Mouse (Mus musculus) ES-E14 (cell line): ENCODE measurements around the gene Dpysl4. TPM values are rescaled to one million over a fixed set of nuclear protein-coding genes. Genes with fewer than 3 reads are reported as not detected.

Source experiments
- DNase-seq: peaks from one replicate; pipeline ENCODE4 v3.0.0-alpha.2; 2013; ENCODE audit warnings: low read depth, low spot score
- H3K27ac ChIP-seq: 2 replicates; pipeline ENCODE4 v1.5.1; 2012; ENCODE audit warnings: low read depth, mild to moderate bottlenecking, low read length, moderate library complexity, mixed read lengths; ENCODE audit not compliant: poor library complexity, insufficient read depth, severe bottlenecking
- H3K36me3 ChIP-seq: 2 replicates; pipeline ENCODE4 v1.6.1; 2012; ENCODE audit warnings: mild to moderate bottlenecking, low read length, moderate library complexity, mixed read lengths; ENCODE audit not compliant: control insufficient read depth, poor library complexity, insufficient read depth, severe bottlenecking
- H3K4me1 ChIP-seq, 2 experiments: fragments of 150-350 bp in 1 of 2; sonication (generic) in 1 of 2; 2 replicates each; pipeline ENCODE4 v1.6.1; 2012; ENCODE audit warnings: low read length in 2 of 2, mild to moderate bottlenecking in 1 of 2, mixed read lengths in 1 of 2; ENCODE audit not compliant: control insufficient read depth in 2 of 2, insufficient read depth in 2 of 2, poor library complexity in 1 of 2
- H3K4me3 ChIP-seq, 2 experiments: fragments of 150-350 bp in 1 of 2; sonication (generic) in 1 of 2; 2 replicates each; pipeline ENCODE4 v1.5.1; 2012; ENCODE audit warnings: low read length in 2 of 2, low read depth in 1 of 2, mild to moderate bottlenecking in 1 of 2, mixed read lengths in 1 of 2; ENCODE audit not compliant: insufficient read depth in 1 of 2, poor library complexity in 1 of 2, severe bottlenecking in 1 of 2
- H3K9ac ChIP-seq: 2 replicates; pipeline ENCODE4 v1.6.1; 2012; ENCODE audit warnings: low read depth, mild to moderate bottlenecking, low read length, mixed read lengths; ENCODE audit not compliant: poor library complexity, insufficient read depth, severe bottlenecking
- H3K9me3 ChIP-seq: fragments of 150-350 bp; sonication (generic); 2 replicates; pipeline ENCODE4 v1.6.1; 2012; ENCODE audit warnings: low read depth, mild to moderate bottlenecking, low read length; ENCODE audit not compliant: control insufficient read depth, insufficient read depth
- CHD2 ChIP-seq: IDR thresholded peaks from 2 replicates; pipeline ENCODE4 v1.6.1; 2014; ENCODE audit warnings: mild to moderate bottlenecking, low read depth, low read length, inconsistent platforms
- HCFC1 ChIP-seq: IDR thresholded peaks from 2 replicates; pipeline ENCODE4 v1.6.1; 2012; ENCODE audit warnings: low read length, inconsistent platforms, borderline replicate concordance; ENCODE audit not compliant: insufficient read depth
- MAFK ChIP-seq: IDR thresholded peaks from 2 replicates; pipeline ENCODE4 v1.6.1; 2014; ENCODE audit warnings: mild to moderate bottlenecking, low read depth, low read length, inconsistent platforms; ENCODE audit not compliant: insufficient read depth
- ZC3H11A ChIP-seq: IDR thresholded peaks from 2 replicates; pipeline ENCODE4 v1.6.1; 2012; ENCODE audit warnings: low read depth, mild to moderate bottlenecking, inconsistent platforms, low read length, borderline replicate concordance
- ZNF384 ChIP-seq: IDR thresholded peaks from 2 replicates; pipeline ENCODE4 v1.6.1; 2012; ENCODE audit warnings: low read depth, low read length, inconsistent platforms
- in situ Hi-C, 2 experiments: fragments of 600-800 bp; cut with MboI; formaldehyde crosslinking; loops; one replicate each; pipeline ENCODE4 v1.15.1; 2025; ENCODE audit warnings: low sequenced_read_pairs in 2 of 2, inconsistent platforms in 1 of 2; ENCODE audit not compliant: unreplicated experiment in 2 of 2
- total RNA-seq: library from RNA; depleted of rRNA; stranded (reverse); fragments of 300-350 nt; gene quantifications from 2 replicates; pipeline ENCODE4 v1.2.3, GENCODE M21; 2012

Dpysl4 gene
- total RNA-seq, 1 experiment = 4.5 TPM

GRCm38 (mm10) chr7:139077283-139077682, 8.5 kb upstream of the Dpysl4 start:
- Histone ChIP-seq H3K4me1 (peaks cover 4 to 13% of the 10 kb centered on the region in 2 experiments; a peak in 2 of 4 replicates), H3K9me3 (no peaks in the 10 kb centered on the region), H3K4me3 (no peak overlapping the region), H3K9ac (no peak overlapping the region), H3K27ac (no peak overlapping the region), H3K36me3 (no peaks in the 10 kb centered on the region)
- DNase-seq = no peak
- in situ Hi-C loops = loop anchor here in 1 of 2 experiments (25.0 kb wide), 1 partner anchor 385 kb away; no protein-coding TSS in a partner anchor
- TF ChIP-seq ZNF384 (no peak), HCFC1 (no peak), MAFK (no peak), CHD2 (no peak), ZC3H11A (no peak)

- no peak overlapping the region for H3K27ac ChIP-seq
- H3K9ac ChIP-seq = no peak overlapping the region
- H3K4me1 ChIP-seq = peaks cover 4 to 15% of the 10 kb centered on the region in 2 experiments; a peak in 2 of 4 replicates
- in situ Hi-C loops = loop anchor here in 1 of 2 experiments (25.0 kb wide), 1 partner anchor 384 kb away; no protein-coding TSS in a partner anchor
- H3K4me3 ChIP-seq = no peak overlapping the region
- DNase-seq = no peak
- no peaks in the 10 kb centered on the region for H3K9me3 ChIP-seq
- H3K36me3 ChIP-seq = no peaks in the 10 kb centered on the region
- TF ChIP-seq HCFC1 (no peak), ZC3H11A (no peak), ZNF384 (no peak), CHD2 (no peak), MAFK (no peak)
Observed at GRCm38 (mm10) chr7:139078181-139078580, 7.6 kb upstream of the Dpysl4 start.

- in situ Hi-C loops = loop anchor here in 1 of 2 experiments (25.0 kb wide), 1 partner anchor 383 kb away; no protein-coding TSS in a partner anchor
- H3K4me1 ChIP-seq = peaks cover 4 to 15% of the 10 kb centered on the region in 2 experiments; a peak in 2 of 4 replicates
Observed at GRCm38 (mm10) chr7:139079141-139079540, 6.7 kb upstream of the Dpysl4 start.

GRCm38 (mm10) chr7:139080714-139081113, 5.1 kb upstream of the Dpysl4 start:
- H3K27ac ChIP-seq = no peak overlapping the region
- no peak for DNase-seq
- TF ChIP-seq HCFC1 = no peak
- no peak for TF ChIP-seq CHD2
- TF ChIP-seq MAFK = no peak
- peak; percentile 60; the same call in 1 of the 2 replicates for TF ChIP-seq ZC3H11A
- TF ChIP-seq ZNF384 = no peak
- H3K9me3 ChIP-seq = no peaks in the 10 kb centered on the region
- H3K9ac ChIP-seq = no peak overlapping the region
- in situ Hi-C loops = loop anchor here in 1 of 2 experiments (25.0 kb wide), 1 partner anchor 382 kb away; no protein-coding TSS in a partner anchor
- H3K36me3 ChIP-seq = no peaks in the 10 kb centered on the region
- H3K4me3 ChIP-seq = no peak overlapping the region
- H3K4me1 ChIP-seq = peaks cover 4 to 22% of the 10 kb centered on the region in 2 experiments; a peak in 2 of 4 replicates

More at GRCm38 (mm10) chr7:139079141-139079540, 6.7 kb upstream of the Dpysl4 start:
- no peak for DNase-seq
- H3K9me3 ChIP-seq = no peaks in the 10 kb centered on the region
- H3K36me3 ChIP-seq = no peaks in the 10 kb centered on the region
- no peak overlapping the region for H3K4me3 ChIP-seq
- TF ChIP-seq HCFC1 = no peak
- no peak for TF ChIP-seq CHD2
- no peak for TF ChIP-seq ZC3H11A
- TF ChIP-seq MAFK = no peak
- TF ChIP-seq ZNF384 = no peak
- no peak overlapping the region for H3K9ac ChIP-seq
- H3K27ac ChIP-seq = no peak overlapping the region

GRCm38 (mm10) chr7:139081158-139081557, 4.6 kb upstream of the Dpysl4 start:
- Histone ChIP-seq H3K27ac (no peak overlapping the region), H3K9me3 (no peaks in the 10 kb centered on the region), H3K36me3 (no peaks in the 10 kb centered on the region), H3K4me1 (peaks cover 4 to 22% of the 10 kb centered on the region in 2 experiments; a peak in 2 of 4 replicates), H3K9ac (no peak overlapping the region), H3K4me3 (no peak overlapping the region)
- in situ Hi-C loops = loop anchor here in 1 of 2 experiments (25.0 kb wide), 1 partner anchor 381 kb away; no protein-coding TSS in a partner anchor
- no peak for DNase-seq
- no peak for TF ChIP-seq ZNF384
- TF ChIP-seq ZC3H11A = no peak
- TF ChIP-seq CHD2 = no peak
- no peak for TF ChIP-seq HCFC1
- no peak for TF ChIP-seq MAFK
